Mouse (Mus musculus) heart, adult 18-20 months (tissue): ENCODE data around the gene Srcap. TPM values are rescaled to one million over a fixed set of nuclear protein-coding genes. Genes with fewer than 3 reads are reported as not detected.
"Not testable (repeated sequence)": the region's sequence is repeated elsewhere in the genome, so short reads cannot be mapped to it uniquely, and the experiment has no call there.

Source experiments
- DNase-seq, 2 experiments: peaks; one replicate each; pipeline ENCODE4 v3.0.0; 2021 to 2022; ENCODE audit warnings: mixed read lengths in 1 of 2
- long read RNA-seq, 2 experiments: library from polyadenylated mRNA; stranded (forward); transcript quantifications; one replicate each; pipeline ENCODE4 v2.0.0; 2021
- total RNA-seq, 2 experiments: library from RNA; stranded (reverse); gene quantifications; 2 replicates each; pipeline ENCODE4 v1.2.3; 2021

The Srcap gene
- 10 to 100 TPM; 47.1 to 56.4 TPM for total RNA-seq
- long read RNA-seq, experiment 1, partial matches to known transcripts = 3 of 3 reads
- long read RNA-seq, experiment 1, other reads (novel, unspliced or antisense) = 0 of 3 reads
- long read RNA-seq, experiment 2, partial matches to known transcripts = 1 of 2 reads
- long read RNA-seq, experiment 2, other reads (novel, unspliced or antisense) = 1 of 2 reads

- DNase-seq = peak; percentile 96 to 98
Observed at GRCm38 (mm10) chr7:127511808-127512230, at the start of gene Srcap. TSS of gene Srcap (plus strand) at chr7:127511983.

DNA sequence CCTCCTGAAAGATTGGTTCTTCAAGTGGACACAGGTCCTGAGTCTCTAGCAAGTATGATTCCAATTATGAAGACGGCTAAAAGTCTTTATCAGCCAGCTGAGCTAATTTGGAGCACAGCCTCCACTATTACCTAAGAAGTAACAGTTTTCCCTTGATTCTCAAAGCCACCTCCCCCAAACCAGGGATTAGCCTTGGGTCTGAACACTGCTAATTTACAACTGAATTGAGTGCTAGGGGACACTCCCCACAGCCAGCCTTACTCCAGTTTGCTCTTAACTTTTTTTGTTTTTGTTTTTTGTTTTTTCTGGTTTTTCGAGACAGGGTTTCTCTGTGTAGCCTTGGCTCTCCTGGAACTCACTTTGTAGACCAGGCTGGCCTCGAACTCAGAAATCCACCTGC lies 46.6 kb upstream of the Srcap start:
- no peak for DNase-seq

DNA sequence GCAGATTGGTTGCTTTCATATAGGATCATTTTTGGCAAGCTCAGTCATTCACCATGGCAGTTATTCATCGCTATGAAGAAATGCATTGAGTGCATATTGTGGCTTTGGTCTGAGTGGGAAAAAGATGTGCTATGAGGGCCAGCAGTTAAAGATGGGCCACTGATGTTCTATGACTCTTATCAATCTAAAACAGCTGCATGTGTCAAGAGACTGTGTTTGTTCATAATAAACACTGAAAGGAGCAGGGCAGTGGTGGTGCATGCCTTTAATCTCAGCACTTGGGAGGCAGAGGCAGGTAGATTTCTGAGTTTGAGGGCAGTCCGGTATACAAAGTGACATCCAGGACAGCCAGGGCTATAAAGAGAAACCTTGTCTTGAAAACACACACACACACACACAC lies 46.1 kb upstream of the Srcap start:
- not testable (repeated sequence) for DNase-seq

DNA sequence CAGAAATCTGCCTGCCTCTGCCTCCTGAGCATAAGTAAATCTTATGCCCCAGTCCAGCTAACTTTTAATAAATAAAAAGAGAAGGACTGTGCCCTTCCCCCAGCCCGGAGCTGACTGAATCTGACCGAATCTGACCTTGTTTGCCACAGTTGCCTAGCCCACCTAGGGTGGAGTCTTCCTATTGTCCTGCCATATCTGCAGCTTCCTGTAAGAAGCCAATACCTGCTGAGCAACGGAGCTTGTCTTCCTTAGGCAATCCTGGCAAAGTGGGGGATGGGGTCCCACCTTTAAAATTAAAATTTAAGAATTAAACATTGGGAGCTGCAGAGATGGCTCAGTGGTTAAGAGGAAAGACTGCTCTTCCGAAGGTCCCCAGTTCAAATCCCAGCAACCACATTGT lies 45.2 kb upstream of the Srcap start:
- DNase-seq = no peak

GRCm38 (mm10) chr7:127470011-127470715 lies 41.6 kb upstream of the Srcap start:
- peak; percentile 21 to 61 for DNase-seq

DNA sequence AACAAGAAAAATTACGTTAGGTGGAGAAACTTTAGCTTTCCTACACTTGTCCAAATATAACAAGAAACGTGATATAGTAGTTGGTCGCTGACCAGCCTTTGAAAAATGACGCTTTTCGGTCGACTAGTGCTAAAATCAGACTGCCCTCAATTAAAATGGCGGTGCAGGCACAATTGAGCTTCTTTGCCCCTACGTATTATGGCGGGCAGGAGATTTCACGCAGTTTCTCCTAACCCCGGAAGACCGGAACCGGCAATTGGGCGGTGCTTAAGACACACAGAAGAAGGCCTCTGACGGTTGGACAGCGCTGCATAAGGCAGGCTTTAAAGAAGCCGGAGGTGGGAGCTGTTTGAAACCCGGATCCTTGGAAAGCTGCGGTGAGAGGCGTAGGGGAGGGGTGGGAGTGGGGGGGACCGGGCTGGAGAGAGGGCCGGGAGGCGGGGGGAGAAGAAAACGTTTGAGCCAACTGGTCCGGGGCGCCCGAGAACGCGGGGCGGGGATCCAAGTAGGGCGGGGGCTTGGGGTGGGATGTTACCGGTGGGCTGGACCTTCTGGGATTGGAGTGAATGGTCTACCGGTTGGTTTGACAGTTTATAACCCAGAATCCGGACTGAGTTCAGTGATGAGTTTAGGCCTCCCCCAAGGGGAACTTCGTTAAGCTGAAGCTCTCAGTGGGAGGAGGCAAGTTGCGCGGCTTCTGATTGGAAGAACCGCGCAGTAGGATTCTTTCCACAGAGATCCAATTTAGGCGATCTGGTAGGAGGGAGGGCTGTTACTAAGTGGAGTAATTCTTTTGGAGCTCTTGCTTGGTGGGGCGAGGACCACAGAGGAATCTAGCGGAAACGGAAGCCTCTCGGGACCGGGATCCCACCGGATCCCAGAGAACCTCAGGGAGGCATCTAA lies 40.8 kb upstream of the Srcap start:
- DNase-seq = peak; percentile 94 to 97

DNA sequence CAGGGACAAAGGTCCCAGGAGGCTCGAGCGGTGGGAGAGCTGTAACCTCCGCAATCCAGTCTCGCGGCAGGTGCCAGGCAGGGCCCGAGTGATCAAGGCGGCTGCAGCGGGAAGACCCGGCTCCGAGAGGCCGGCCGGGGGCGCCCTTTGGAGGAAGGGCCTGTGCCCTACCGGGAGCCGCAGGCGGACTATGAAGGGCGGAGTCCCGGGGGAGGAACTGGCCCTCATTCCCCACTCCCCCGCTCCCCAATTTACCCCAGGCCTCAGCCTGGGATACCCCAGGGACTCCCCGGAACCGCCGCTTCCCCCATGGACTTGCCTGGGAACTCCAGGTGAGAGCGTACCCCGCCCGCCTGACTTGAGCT lies 40.2 kb upstream of the Srcap start:
- DNase-seq = no peak

DNA sequence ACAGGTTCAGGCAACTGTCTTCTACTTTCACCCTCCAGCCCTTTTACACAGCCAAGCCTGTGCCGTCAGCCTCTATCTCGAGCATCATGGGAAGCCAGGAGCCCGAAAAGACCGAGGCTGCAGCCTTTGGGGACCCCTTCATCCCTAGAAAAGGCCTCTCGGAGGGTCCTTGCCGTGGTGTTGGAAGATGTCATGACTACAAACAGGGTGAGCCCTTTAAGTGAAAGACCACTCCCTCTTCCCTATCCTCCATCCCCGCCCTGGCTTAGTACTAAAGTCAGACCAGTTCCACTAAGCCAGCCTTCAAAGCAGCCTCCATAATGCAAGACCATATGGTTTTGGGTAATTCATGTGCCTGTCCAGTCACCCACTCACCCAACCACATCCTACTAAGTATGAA lies 39.7 kb upstream of the Srcap start:
- no peak for DNase-seq

- DNase-seq = no peak
Observed at GRCm38 (mm10) chr7:127473705-127474104, 38.1 kb upstream of the Srcap start.

- no peak for DNase-seq
Observed at GRCm38 (mm10) chr7:127474378-127475070, 37.3 kb upstream of the Srcap start.

DNA sequence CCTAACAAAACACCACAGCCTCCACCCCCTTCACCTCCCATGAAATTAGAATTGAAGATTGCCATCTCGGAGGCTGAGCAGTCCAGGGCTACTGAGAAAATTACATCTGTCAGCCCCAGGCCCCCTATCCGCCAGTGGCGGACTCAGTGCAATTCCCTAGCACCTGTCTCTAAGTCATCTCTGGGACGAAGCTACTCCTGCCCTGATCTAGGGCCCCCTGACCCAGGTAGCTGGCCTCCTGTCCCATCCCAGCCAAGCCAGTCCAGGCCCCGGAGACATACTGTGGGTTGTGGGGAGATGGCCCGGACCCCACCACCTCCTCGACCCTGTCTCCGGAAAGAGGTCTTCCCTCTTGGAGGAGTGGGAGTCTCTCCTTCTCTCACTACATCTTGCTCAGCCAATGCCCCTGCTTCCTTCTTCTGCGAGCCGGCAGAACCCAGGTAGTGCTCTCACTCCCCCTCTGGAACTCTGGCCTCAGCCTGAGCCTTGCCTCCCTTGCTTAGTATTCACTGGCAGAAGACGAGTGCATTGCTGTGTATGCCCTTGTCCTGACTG lies 36.5 kb upstream of the Srcap start:
- no peak for DNase-seq

GRCm38 (mm10) chr7:127476336-127476735 lies 35.4 kb upstream of the Srcap start:
- no peak for DNase-seq

DNA sequence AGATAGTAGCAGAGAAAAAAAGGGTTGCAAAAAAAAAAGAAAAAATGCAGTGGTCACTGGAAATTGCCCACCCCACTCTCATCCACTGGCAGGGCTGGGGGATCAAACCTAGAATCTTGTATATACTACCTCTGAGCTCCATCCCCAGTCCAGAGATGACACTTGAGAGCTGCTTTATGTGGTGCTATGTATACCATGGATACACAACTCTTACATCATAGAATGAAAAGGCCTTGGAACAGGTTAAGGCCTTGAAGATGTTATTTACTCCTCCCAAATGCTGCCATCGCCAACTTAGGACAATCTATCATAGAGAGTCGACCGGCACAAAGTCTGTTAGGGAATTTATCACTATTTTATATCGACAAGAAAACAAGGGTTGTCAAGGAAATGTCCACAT lies 34.9 kb upstream of the Srcap start:
- no peak for DNase-seq

DNA sequence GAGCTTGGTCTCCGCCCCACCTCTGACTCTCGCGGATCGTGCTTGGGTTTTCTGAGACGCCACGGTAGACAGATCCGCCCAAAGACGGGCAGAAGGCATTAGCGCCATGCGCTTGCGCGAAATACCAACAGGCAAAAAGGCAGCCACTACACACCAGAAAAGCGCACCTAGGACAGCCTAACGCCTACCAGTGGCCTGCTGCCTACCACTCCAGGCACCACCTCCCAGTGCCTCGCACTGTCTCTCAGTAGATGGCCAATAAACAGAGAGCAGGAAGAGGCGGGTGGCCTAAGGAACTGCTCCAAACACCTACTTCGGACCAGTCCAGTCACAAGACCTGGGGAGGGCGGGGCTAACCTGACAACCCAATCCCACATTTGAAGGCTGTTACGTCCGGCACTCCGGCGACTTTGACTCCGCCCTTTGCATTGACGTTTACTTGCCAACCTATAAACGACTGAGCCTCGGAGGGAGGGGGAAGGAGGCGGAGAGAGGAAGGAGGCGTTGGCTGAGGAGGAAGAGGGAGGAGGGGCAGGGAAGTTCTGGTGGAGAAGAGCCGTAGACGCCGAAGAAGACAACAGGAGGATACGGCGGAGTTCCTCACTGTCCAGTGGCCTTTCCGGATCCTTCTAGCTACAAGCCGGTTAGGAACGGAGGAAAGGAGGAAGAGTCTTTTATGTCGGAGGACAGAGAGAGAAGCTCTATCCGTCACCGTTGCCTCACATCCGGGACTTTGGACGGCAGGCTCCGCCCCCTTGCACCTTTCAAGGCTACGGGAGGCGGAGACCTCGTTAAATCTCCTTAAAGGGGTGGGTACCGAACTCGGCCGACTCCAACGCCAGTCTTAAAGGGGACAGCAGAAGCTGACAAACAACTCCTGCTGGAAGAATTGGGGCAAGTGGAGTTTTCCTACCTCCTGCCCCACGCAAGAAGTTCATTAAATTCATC lies 33.8 kb upstream of the Srcap start:
- peak; percentile 99 to 100 for DNase-seq

DNA sequence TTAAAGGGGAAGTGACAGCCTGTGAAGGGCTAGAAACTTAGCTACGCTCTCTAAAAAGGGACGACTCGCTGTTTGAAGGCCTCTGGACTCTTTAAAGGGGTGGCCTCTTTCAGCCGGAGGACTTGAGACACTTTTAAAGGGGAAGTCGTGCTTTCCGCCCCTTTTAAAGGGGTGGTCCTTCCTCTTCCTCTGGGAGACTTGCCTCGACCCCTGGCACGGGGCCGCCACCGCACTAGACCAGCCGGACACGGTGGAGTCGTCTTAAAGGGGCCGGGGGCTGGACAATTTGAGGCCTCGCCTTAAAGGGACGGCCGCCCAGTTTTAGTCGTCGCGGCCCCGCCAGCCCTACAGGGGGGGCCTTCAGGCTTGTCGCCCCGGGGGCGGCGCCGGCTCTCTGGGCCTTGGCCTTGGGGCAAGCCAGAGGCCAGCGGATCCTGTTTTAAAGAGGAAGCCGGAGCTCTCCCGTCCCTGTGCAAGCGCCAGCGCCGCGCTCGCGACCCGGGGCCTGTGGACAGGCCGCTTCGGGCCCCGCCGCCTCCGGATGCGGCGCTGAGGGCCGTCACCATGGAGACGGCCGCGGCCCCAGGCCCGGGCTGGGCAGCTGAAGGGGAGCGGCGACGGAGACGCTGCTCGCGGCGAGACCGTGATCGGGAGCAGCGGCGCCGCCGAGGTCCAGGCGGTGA lies 33.0 kb upstream of the Srcap start, which contains the start of gene Fbrs:
Fbrs (plus strand) TSS at position 565 of the 683 bp plus-strand sequence.
- DNase-seq = peak; percentile 98 to 99

DNA sequence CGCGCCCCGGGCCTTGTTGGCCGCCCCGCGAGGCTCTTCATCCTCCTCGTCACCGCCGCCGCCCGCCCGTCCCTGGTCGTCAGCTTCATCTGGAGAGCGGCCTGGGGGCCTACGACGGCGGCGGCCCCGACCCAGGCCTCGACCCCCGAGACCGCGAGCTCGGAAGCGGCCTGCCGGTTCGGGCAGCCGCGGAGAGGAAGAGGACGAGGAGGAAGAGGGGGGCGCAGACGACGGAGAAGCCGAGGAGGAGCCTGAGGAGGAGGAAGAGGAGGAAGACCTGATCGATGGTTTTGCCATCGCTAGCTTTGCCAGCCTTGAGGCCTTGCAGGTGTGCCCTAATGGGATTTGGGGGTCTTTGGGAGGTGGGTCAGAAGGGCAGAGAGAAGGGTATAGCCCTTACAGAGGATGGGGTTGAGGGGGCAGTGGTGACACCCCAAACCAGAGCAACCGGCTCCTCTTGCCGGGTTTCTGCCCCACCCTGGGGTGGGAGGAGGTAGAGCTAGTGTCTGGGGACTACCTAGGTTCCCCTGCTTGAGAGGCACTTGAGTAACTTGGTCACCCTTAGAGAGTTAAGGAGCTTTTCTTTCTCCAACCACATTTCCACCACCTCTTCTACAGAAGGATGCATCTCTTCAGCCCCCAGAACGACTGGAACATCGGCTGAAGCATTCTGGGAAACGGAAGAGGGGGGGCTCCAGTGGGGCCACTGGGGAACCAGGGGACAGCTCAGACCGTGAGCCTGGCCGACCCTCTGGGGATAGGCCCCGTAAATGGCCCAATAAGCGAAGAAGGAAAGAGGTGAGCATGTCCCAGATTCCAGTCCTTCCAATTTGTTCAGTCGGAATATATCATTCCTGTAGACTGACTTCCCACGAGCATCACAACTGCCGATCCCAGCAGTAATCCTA lies 32.2 kb upstream of the Srcap start:
- peak; percentile 49 for DNase-seq

- DNase-seq = peak in 1 of 2 experiments; percentile 33
Observed at GRCm38 (mm10) chr7:127480321-127480720, 31.5 kb upstream of the Srcap start.

DNA sequence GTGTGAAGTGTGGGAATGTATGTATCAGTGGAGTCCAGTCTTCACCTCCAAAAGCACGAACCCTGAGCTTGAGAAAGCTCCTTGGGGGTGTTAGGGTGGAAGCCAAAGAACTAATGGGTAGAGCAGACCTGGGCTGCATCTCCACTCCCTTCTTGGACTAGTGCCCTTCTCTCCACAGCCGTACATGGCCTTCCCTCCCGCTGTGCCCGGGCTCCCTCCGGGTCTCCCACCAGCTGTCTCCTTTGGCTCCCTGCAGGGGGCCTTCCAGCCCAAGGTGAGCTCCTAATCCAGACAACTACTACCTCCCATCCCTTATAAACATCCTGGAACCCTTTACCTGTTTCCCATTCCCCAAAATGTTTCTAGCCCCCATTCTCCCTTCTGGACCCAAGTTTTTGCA lies 26.4 kb upstream of the Srcap start:
- DNase-seq = no peak

DNA sequence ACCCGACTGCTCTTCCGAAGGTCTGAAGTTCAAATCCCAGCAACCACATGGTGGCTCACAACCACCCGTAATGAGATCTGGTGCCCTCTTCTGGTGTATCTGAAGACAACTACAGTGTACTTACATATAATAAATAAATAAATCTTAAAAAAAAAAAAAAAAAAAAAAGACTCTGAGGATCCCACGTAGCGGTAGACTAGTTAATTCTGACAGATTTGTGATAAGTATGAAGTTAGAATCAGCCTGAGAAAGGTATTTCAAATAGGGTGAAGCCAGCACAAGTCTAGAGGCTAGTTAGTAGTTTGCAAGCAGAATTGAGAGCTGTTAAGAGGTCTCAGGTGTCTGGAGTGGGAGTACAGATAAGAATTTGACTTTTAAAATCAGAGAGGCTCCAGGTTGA lies 23.4 kb upstream of the Srcap start:
- DNase-seq = not testable (repeated sequence)
